Mouse (Mus musculus): ENCODE results near the gene Crip2. TPM values are rescaled to one million over a fixed set of nuclear protein-coding genes. Genes with fewer than 3 reads are reported as not detected.

Gene Crip2
- polyA plus RNA-seq, 1 experiment from 2014 or later: 53.8 TPM

DNA sequence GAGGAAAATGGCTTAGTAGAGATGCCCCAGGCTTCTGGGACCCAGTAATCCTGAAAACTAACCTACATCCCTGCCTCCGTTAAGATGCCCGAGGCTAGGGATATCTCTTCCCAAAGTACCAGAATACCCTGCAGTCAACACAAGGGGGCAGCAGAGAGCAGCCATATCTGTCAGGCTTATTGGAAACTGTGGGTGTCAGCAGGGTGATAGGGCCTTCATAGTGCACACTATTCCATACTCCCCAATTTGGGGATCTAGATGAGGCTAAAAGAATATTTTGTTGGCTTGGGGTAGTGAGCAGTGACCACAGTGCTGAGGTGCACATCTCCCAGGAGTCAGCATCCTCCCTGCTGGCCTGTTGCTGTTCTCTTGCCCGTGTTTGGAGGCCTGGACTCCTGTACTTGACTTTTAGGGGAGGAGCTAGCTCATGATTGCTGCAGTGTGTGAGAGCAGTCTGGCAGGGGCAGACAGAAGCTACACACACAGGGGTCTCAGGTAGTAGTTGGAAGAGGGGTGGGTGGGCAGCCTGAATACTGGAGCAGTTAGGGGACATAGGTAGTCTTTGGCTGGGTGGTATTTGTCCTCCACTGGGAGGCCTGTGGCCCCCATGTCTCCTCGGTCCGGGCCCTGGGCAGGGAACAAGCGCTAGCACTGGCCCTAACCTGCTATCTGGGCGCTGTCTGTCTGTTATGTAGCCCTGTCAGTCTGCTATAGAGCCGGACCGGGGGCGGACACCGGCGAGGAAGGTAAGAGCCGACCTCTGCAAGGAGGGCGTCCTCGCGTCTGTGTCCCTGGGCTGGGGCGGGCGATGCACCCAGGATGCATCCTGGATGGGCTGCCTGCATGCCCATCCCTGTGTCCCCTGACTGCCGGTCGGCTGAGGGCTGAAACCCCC, 20.3 kb upstream of the Crip2 start:
- H3K4me3 ChIP-seq (ENCODE audit: low read depth, low read length): no peak overlapping the region
- H3K9ac ChIP-seq (ENCODE audit: low read length): no peak overlapping the region
- no peaks in the 10 kb centered on the region for H3K27me3 ChIP-seq (ENCODE audit: control insufficient read depth, insufficient read depth, low read length)
- H3K9me3 ChIP-seq (ENCODE audit: control insufficient read depth, low read length): no peaks in the 10 kb centered on the region
- ATAC-seq (ENCODE audit: insufficient number of reproducible peaks, low FRiP score, low TSS enrichment, low read depth) (0 out of 2 replicates have a peak, but pooled peaks have one; percentile 20), DNase-seq (ENCODE audit: low spot score) (peak; percentile 90)
- 85% methylated on average over 19 of the region's 20 CpGs for WGBS
- no peak overlapping the region for H3K4me2 ChIP-seq (ENCODE audit: low read depth, severe bottlenecking)
- no peak overlapping the region for H3K27ac ChIP-seq (replicated peaks; ENCODE audit: low read depth, low read length)
- H3K4me1 ChIP-seq (ENCODE audit: control insufficient read depth, insufficient read depth, low read length): no peaks in the 10 kb centered on the region
- peaks cover 55% of the 10 kb centered on the region for H3K36me3 ChIP-seq (ENCODE audit: control insufficient read depth, insufficient read depth, low read length)

DNA sequence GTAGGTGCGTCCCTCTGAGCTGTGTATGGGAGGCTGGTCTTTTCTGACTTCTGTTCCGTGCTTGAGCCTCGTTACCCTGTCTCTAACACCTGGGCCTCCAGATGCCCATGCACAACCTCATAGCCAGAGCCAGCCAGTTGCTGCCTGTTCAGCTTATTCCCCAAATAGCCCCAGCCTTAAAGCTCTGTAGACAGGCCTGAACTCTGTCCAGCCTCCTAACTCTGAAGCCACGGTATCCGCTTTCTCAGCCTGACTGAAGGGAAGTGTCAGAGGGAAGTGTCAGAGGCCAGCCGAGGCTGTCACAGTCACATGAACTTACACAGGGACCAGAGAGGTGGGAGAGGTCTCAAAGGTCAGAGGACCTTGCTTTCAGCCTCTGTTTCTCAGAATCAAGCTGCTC, 15.3 kb upstream of the Crip2 start:
- Histone ChIP-seq H3K4me1 (ENCODE audit: control insufficient read depth, insufficient read depth, low read length) (no peaks in the 10 kb centered on the region), H3K4me3 (ENCODE audit: low read depth, low read length) (no peak overlapping the region), H3K9ac (ENCODE audit: low read length) (no peak overlapping the region), H3K27ac (replicated peaks; ENCODE audit: low read depth, low read length) (no peak overlapping the region), H3K27me3 (ENCODE audit: control insufficient read depth, insufficient read depth, low read length) (no peaks in the 10 kb centered on the region), H3K4me2 (ENCODE audit: low read depth, severe bottlenecking) (no peak overlapping the region), H3K9me3 (ENCODE audit: control insufficient read depth, low read length) (no peaks in the 10 kb centered on the region), H3K36me3 (ENCODE audit: control insufficient read depth, insufficient read depth, low read length) (peaks cover 50% of the 10 kb centered on the region)
- ATAC-seq (ENCODE audit: insufficient number of reproducible peaks, low FRiP score, low TSS enrichment, low read depth): no peak
- 86% methylated on average over 6 of the region's 6 CpGs for WGBS
- DNase-seq (ENCODE audit: low spot score): no peak

DNA sequence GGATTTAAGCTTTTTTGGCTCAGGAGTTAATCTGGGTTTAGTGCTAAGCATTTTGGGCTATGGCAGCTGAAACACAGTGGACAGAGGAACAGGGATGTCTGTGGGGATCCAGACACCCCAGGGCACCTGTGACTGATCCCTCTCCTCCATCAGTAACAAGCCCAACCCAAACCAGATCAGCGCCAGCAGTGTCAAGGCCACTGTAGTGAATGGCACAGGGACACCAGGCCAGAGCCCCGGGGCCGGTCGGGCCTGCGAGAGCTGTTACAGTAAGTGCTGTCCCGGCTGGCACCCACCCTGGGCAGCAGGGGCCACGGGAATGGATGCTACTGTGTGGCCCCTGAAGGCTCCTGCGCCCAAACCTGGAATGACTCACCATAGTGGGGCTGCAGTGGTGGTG, 9.3 kb upstream of the Crip2 start:
- no peak overlapping the region for H3K27ac ChIP-seq (replicated peaks; ENCODE audit: low read depth, low read length)
- no peak for ATAC-seq (ENCODE audit: insufficient number of reproducible peaks, low FRiP score, low TSS enrichment, low read depth)

DNA sequence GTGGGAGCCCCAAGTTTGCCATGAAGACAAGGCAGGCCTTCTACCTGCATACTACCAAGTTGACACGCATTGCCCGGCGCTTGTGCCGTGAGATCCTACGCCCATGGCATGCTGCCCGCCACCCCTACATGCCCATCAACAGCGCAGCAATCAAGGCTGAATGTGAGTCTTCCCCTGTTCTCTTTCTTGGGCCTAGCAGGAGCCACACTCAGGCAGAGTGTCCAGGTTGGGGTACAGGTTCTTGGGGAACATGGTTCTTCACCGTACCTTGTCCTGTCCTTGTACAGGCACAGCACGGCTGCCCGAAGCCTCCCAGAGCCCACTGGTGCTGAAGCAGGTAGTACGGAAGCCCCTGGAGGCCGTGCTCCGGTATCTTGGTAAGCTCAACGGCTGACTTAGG, 8.4 kb upstream of the Crip2 start:
- DNase-seq (ENCODE audit: low spot score): no peak
- Histone ChIP-seq H3K4me2 (ENCODE audit: low read depth, severe bottlenecking) (no peak overlapping the region), H3K4me1 (ENCODE audit: control insufficient read depth, insufficient read depth, low read length) (no peaks in the 10 kb centered on the region), H3K4me3 (ENCODE audit: low read depth, low read length) (no peak overlapping the region), H3K9ac (ENCODE audit: low read length) (no peak overlapping the region), H3K9me3 (ENCODE audit: control insufficient read depth, low read length) (no peaks in the 10 kb centered on the region), H3K27ac (replicated peaks; ENCODE audit: low read depth, low read length) (no peak overlapping the region), H3K36me3 (ENCODE audit: control insufficient read depth, insufficient read depth, low read length) (peaks cover 48% of the 10 kb centered on the region), H3K27me3 (ENCODE audit: control insufficient read depth, insufficient read depth, low read length) (no peaks in the 10 kb centered on the region)
- no peak for ATAC-seq (ENCODE audit: insufficient number of reproducible peaks, low FRiP score, low TSS enrichment, low read depth)
- WGBS: 96% methylated on average over 14 of the region's 14 CpGs

More for the DNA sequence above, 9.3 kb upstream of the Crip2 start:
- H3K4me2 ChIP-seq (ENCODE audit: low read depth, severe bottlenecking): no peak overlapping the region
- H3K4me1 ChIP-seq (ENCODE audit: control insufficient read depth, insufficient read depth, low read length): no peaks in the 10 kb centered on the region
- no peak overlapping the region for H3K9ac ChIP-seq (ENCODE audit: low read length)
- no peak overlapping the region for H3K4me3 ChIP-seq (ENCODE audit: low read depth, low read length)
- 92% methylated on average over 8 of the region's 8 CpGs for WGBS
- no peaks in the 10 kb centered on the region for H3K9me3 ChIP-seq (ENCODE audit: control insufficient read depth, low read length)
- no peak for DNase-seq (ENCODE audit: low spot score)
- no peaks in the 10 kb centered on the region for H3K27me3 ChIP-seq (ENCODE audit: control insufficient read depth, insufficient read depth, low read length)
- peaks cover 48% of the 10 kb centered on the region for H3K36me3 ChIP-seq (ENCODE audit: control insufficient read depth, insufficient read depth, low read length)

DNA sequence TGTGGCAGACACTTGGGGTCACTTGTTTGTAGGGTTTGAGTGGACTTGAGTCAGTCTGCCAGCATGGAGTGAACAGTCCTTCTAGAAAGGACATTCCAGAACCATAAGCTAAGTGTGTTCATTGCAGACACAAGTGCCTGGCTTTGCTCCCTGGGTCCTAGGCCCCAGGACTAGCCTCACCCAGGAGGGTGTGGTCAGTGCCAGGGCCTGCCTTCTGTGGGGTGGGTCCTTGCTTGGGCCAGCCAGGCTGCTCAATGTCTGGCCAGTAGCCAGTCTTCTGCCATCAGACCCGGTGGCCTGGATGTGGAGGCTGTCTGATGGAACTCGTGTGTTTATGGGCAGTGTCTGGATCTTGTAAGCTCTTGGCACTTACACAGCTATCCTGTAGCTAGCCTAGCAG, 7.5 kb upstream of the Crip2 start:
- Histone ChIP-seq H3K9ac (ENCODE audit: low read length) (no peak overlapping the region), H3K27me3 (ENCODE audit: control insufficient read depth, insufficient read depth, low read length) (no peaks in the 10 kb centered on the region), H3K4me2 (ENCODE audit: low read depth, severe bottlenecking) (no peak overlapping the region), H3K9me3 (ENCODE audit: control insufficient read depth, low read length) (no peaks in the 10 kb centered on the region), H3K4me3 (ENCODE audit: low read depth, low read length) (no peak overlapping the region), H3K36me3 (ENCODE audit: control insufficient read depth, insufficient read depth, low read length) (peaks cover 46% of the 10 kb centered on the region), H3K27ac (replicated peaks; ENCODE audit: low read depth, low read length) (no peak overlapping the region), H3K4me1 (ENCODE audit: control insufficient read depth, insufficient read depth, low read length) (no peaks in the 10 kb centered on the region)
- no peak for DNase-seq (ENCODE audit: low spot score)
- ATAC-seq (ENCODE audit: insufficient number of reproducible peaks, low FRiP score, low TSS enrichment, low read depth): no peak
- WGBS: 79% methylated on average over 2 of the region's 2 CpGs

DNA sequence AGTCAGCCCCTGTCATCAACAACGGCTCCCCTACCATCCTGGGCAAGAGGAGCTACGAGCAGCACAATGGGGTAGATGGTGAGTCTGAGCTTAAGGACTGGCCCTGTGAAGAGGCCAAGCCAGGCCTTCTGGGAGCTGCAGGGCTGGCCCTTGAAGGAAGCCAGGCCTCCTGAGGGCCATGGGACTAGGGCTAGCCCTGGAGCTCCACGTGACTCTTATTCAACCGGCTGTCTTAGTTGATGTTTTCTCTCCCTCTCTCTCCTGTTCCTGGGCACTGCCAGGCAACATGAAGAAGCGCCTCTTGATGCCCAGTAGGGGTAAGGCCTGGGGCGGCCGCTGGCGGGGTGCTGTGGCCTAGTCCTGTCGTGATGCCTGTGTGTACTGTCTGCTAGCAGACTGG, 6.8 kb upstream of the Crip2 start:
- DNase-seq (ENCODE audit: low spot score): no peak
- Histone ChIP-seq H3K9me3 (ENCODE audit: control insufficient read depth, low read length) (no peaks in the 10 kb centered on the region), H3K27me3 (ENCODE audit: control insufficient read depth, insufficient read depth, low read length) (no peaks in the 10 kb centered on the region), H3K4me3 (ENCODE audit: low read depth, low read length) (no peak overlapping the region), H3K27ac (replicated peaks; ENCODE audit: low read depth, low read length) (no peak overlapping the region), H3K9ac (ENCODE audit: low read length) (no peak overlapping the region), H3K4me1 (ENCODE audit: control insufficient read depth, insufficient read depth, low read length) (no peaks in the 10 kb centered on the region), H3K36me3 (ENCODE audit: control insufficient read depth, insufficient read depth, low read length) (peaks cover 46% of the 10 kb centered on the region), H3K4me2 (ENCODE audit: low read depth, severe bottlenecking) (no peak overlapping the region)
- no peak for ATAC-seq (ENCODE audit: insufficient number of reproducible peaks, low FRiP score, low TSS enrichment, low read depth)
- WGBS: 92% methylated on average over 9 of the region's 9 CpGs

DNA sequence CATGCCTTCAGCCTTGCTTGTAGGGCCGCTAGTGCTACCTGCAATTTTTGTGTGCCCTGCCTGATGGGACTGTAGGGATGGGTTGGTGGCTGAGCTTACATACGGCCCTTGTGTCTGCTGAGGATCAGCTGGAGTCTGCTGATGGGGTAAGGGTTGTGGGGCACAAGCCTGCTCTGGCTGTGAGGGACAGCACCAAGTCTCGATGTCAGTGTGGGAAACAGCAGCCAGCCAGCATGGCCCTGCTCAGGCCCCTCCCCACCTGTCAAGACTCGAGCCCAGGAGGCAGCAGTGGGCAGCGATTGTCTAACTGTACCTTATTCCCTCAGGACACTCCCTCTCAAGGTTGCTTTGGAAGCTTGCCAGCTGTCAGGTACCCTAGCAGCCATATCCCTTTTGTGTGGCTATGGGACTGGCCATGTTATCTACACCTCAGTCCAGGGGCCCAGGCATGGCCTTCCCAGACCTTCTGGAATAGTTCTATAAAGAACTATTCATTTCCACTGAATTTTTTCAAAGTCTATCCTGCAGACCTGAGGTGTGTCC, 6.1 kb upstream of the Crip2 start:
- Histone ChIP-seq H3K4me1 (ENCODE audit: control insufficient read depth, insufficient read depth, low read length) (no peaks in the 10 kb centered on the region; the same call in 1 of the 2 replicates), H3K9ac (ENCODE audit: low read length) (no peak overlapping the region), H3K27ac (replicated peaks; ENCODE audit: low read depth, low read length) (no peak overlapping the region), H3K9me3 (ENCODE audit: control insufficient read depth, low read length) (no peaks in the 10 kb centered on the region), H3K36me3 (ENCODE audit: control insufficient read depth, insufficient read depth, low read length) (peaks cover 48% of the 10 kb centered on the region), H3K27me3 (ENCODE audit: control insufficient read depth, insufficient read depth, low read length) (no peaks in the 10 kb centered on the region), H3K4me3 (ENCODE audit: low read depth, low read length) (no peak overlapping the region), H3K4me2 (ENCODE audit: low read depth, severe bottlenecking) (no peak overlapping the region)
- DNase-seq (ENCODE audit: low spot score) (no peak), ATAC-seq (ENCODE audit: insufficient number of reproducible peaks, low FRiP score, low TSS enrichment, low read depth) (no peak)
- 81% methylated on average over 5 of the region's 5 CpGs for WGBS

DNA sequence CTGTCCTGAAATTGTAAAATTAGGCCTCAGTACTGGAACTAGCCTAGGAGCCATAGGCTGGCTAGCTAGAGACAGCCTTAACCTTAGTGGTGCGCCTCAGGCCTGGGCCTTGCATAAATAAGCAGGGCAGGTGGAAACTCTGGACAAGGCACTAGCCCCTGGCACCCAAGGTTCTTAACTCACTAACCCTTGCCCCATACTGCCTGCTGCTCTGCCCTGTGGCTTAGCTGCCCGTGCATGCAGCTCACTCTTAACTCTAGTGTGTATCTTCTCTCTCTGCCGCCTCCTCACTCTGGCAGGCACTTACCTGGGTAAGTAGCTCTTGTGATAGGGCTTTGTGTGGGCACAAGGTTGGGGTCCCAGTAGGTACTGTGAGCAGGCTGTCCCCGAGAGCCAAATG, 5.5 kb upstream of the Crip2 start:
- 91% methylated on average over 4 of the region's 4 CpGs for WGBS
- H3K36me3 ChIP-seq (ENCODE audit: control insufficient read depth, insufficient read depth, low read length): peaks cover 48% of the 10 kb centered on the region

More for the DNA sequence above, 5.5 kb upstream of the Crip2 start:
- H3K27me3 ChIP-seq (ENCODE audit: control insufficient read depth, insufficient read depth, low read length): no peaks in the 10 kb centered on the region
- DNase-seq (ENCODE audit: low spot score) (no peak), ATAC-seq (ENCODE audit: insufficient number of reproducible peaks, low FRiP score, low TSS enrichment, low read depth) (no peak)
- no peaks in the 10 kb centered on the region for H3K9me3 ChIP-seq (ENCODE audit: control insufficient read depth, low read length)
- H3K9ac ChIP-seq (ENCODE audit: low read length): no peak overlapping the region
- H3K4me1 ChIP-seq (ENCODE audit: control insufficient read depth, insufficient read depth, low read length): peaks cover 5% of the 10 kb centered on the region; the same call in 1 of the 2 replicates
- no peak overlapping the region for H3K27ac ChIP-seq (replicated peaks; ENCODE audit: low read depth, low read length)
- no peak overlapping the region for H3K4me3 ChIP-seq (ENCODE audit: low read depth, low read length)
- H3K4me2 ChIP-seq (ENCODE audit: low read depth, severe bottlenecking): no peak overlapping the region

Data from limb, embryonic 11.5 days (tissue).